Mouse (Mus musculus): ENCODE results near the gene Pmfbp1. TPM values are rescaled to one million over a fixed set of nuclear protein-coding genes. Genes with fewer than 3 reads are reported as not detected.

Pmfbp1 gene
- polyA plus RNA-seq, 1 experiment from 2014 or later = 0.32 TPM

GRCm38 (mm10) chr8:109503566-109503965 lies 9.7 kb downstream of the Pmfbp1 start:
- Histone ChIP-seq H3K36me3 (ENCODE audit: poor library complexity, severe bottlenecking) (no peaks in the 10 kb centered on the region), H3K9ac (no peak overlapping the region), H3K4me1 (0 out of 2 replicates have a peak, but pooled peaks cover 3% of the 10 kb centered on the region), H3K4me3 (no peak overlapping the region), H3K4me2 (no peak overlapping the region), H3K9me3 (replicated peaks) (no peaks in the 10 kb centered on the region), H3K27ac (no peak overlapping the region), H3K27me3 (no peaks in the 10 kb centered on the region)
- no peak for ATAC-seq
- 56% methylated on average over 1 of the region's 1 CpGs for WGBS

DNA sequence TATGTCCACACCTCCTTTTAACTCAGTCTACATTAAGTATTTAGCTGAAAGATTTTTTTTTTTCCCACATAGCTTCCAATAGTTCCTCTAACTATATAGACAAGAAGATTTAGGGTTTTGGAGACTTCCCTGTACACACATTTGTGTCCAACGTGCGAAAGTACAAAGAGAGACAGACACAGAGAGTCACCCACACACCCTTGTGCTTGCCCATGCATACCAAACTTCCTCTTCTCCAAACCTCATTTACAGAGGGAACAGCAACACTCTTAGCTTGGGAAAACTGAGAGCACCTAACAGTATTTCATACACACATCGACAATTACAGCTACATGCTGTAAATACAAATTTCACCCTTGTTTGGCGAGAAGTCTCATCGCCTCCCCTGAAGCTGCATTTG lies 11.7 kb downstream of the Pmfbp1 start:
- Histone ChIP-seq H3K36me3 (ENCODE audit: poor library complexity, severe bottlenecking) (no peaks in the 10 kb centered on the region), H3K4me3 (no peak overlapping the region), H3K27ac (no peak overlapping the region), H3K9me3 (replicated peaks) (no peaks in the 10 kb centered on the region), H3K27me3 (no peaks in the 10 kb centered on the region), H3K4me2 (no peak overlapping the region), H3K9ac (no peak overlapping the region), H3K4me1 (no peaks in the 10 kb centered on the region)
- ATAC-seq = no peak
- WGBS = 94% methylated on average over 5 of the region's 5 CpGs

DNA sequence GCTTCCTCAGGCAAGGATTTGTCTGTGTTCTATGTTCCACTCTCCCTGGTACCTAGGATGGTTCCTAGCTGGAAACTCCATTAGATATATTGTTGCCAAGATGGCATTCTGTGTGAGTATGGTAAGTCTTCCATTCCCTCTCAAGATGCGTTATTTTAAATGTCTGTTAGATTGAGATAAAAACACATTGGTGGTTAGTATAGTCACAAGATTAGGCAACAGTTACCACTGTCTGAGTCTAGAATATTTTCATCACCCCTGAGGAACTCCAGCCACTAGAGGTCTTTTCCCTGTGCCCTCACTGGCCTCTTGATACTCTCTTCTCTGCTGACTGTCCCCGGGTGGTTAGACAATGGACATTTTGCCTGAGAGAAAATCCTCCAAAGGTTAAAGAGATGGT lies 30.2 kb downstream of the Pmfbp1 start:
- no peaks in the 10 kb centered on the region for H3K9me3 ChIP-seq (replicated peaks)
- no peak overlapping the region for H3K9ac ChIP-seq
- H3K4me3 ChIP-seq = no peak overlapping the region
- no peak overlapping the region for H3K27ac ChIP-seq
- no peak for ATAC-seq
- H3K4me1 ChIP-seq = no peaks in the 10 kb centered on the region
- H3K4me2 ChIP-seq = no peak overlapping the region
- H3K36me3 ChIP-seq (ENCODE audit: poor library complexity, severe bottlenecking) = no peaks in the 10 kb centered on the region
- H3K27me3 ChIP-seq = no peaks in the 10 kb centered on the region
- WGBS = 82% methylated on average over 2 of the region's 2 CpGs

- Histone ChIP-seq H3K27me3 (no peaks in the 10 kb centered on the region), H3K36me3 (ENCODE audit: poor library complexity, severe bottlenecking) (no peaks in the 10 kb centered on the region), H3K4me1 (no peaks in the 10 kb centered on the region), H3K27ac (no peak overlapping the region), H3K4me3 (no peak overlapping the region), H3K4me2 (no peak overlapping the region), H3K9ac (no peak overlapping the region), H3K9me3 (replicated peaks) (no peaks in the 10 kb centered on the region)
- 92% methylated on average over 19 of the region's 19 CpGs for WGBS
- ATAC-seq = no peak
These were observed 41.5 kb downstream of the Pmfbp1 start for GRCm38 (mm10) chr8:109535140-109535990.

- Histone ChIP-seq H3K27ac (no peak overlapping the region; the same call in 1 of the 2 replicates), H3K27me3 (no peaks in the 10 kb centered on the region), H3K9me3 (replicated peaks) (no peaks in the 10 kb centered on the region), H3K4me2 (peak overlapping the region; percentile 29; the same call in 1 of the 2 replicates), H3K9ac (no peak overlapping the region), H3K4me3 (no peak overlapping the region), H3K4me1 (no peaks in the 10 kb centered on the region), H3K36me3 (ENCODE audit: poor library complexity, severe bottlenecking) (no peaks in the 10 kb centered on the region)
- ATAC-seq = peak; percentile 78
- WGBS = 6% methylated on average over 5 of the region's 5 CpGs
These were observed 42.9 kb downstream of the Pmfbp1 start for GRCm38 (mm10) chr8:109536703-109537102.

DNA sequence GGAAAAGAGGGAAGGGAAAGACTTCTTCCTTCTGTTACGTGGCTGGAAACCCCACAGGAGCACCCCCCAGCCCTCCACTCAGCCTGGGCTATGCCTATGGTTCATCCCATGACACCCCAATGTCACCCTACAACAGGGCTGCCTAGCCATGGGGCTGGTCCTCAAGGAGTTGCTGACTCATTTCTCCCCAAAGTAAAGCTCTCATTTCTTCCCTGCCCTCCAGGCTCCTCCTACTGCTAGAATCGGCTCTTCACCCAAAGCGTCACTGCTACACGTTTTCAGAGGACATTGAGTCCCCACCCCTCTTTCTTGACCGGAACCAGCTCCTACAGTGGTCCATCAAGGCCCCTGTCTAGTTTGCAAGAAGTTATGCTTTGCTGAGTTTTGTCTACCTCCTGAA lies 48.3 kb downstream of the Pmfbp1 start:
- no peak overlapping the region for H3K27ac ChIP-seq
- no peak for ATAC-seq
- H3K9ac ChIP-seq = no peak overlapping the region
- no peak overlapping the region for H3K4me3 ChIP-seq
- 75% methylated on average over 5 of the region's 5 CpGs for WGBS
- no peaks in the 10 kb centered on the region for H3K9me3 ChIP-seq (replicated peaks)
- peaks cover 11% of the 10 kb centered on the region for H3K36me3 ChIP-seq (ENCODE audit: poor library complexity, severe bottlenecking)
- no peak overlapping the region for H3K4me2 ChIP-seq
- H3K4me1 ChIP-seq = no peaks in the 10 kb centered on the region
- no peaks in the 10 kb centered on the region for H3K27me3 ChIP-seq

DNA sequence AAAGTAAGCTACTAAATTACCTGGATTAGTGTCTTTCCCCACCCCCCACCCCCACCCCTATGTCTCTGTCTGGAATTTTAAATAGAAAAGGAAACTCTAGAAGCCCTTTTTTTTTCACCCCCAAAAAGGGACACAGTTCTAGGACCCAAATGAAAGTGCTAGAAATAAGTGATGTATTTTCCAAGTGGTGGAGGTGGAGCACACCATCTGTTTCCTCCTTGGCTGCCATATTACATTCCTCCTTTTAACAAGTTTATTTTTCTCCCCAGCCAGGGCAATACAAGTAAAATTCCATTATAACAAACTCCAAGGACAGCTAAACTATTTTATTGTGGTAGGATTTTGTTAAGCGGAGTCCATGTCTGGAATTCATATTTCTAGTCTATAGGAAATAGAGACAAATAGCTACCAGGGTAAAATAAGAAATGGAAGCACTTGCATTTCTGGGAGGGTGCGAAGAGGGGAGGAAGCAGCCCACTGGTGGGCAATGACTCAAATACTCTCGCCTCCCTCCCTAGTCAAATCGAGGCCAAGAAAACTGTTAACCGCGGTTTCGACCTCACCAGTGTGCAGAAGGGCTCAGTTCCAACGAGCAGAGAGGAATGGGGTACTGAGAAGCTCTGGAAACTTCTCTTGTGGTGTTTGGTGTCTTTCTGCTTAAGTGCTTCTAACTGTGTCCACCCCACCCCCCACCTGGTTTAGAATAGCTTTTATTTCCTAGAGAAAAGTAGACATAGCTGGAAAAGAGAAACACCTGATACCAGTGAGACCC lies 49.1 kb downstream of the Pmfbp1 start:
- Histone ChIP-seq H3K4me3 (no peak overlapping the region), H3K9ac (no peak overlapping the region), H3K4me1 (no peaks in the 10 kb centered on the region), H3K9me3 (replicated peaks) (no peaks in the 10 kb centered on the region), H3K27me3 (no peaks in the 10 kb centered on the region), H3K36me3 (ENCODE audit: poor library complexity, severe bottlenecking) (peaks cover 18% of the 10 kb centered on the region), H3K4me2 (no peak overlapping the region), H3K27ac (no peak overlapping the region)
- WGBS = 83% methylated on average over 8 of the region's 8 CpGs
- ATAC-seq = no peak

GRCm38 (mm10) chr8:109544049-109544448 lies 50.2 kb downstream of the Pmfbp1 start:
- Histone ChIP-seq H3K27me3 (no peaks in the 10 kb centered on the region), H3K9me3 (replicated peaks) (no peaks in the 10 kb centered on the region), H3K36me3 (ENCODE audit: poor library complexity, severe bottlenecking) (peaks cover 29% of the 10 kb centered on the region), H3K4me1 (no peaks in the 10 kb centered on the region), H3K4me3 (no peak overlapping the region), H3K9ac (no peak overlapping the region), H3K4me2 (no peak overlapping the region), H3K27ac (no peak overlapping the region)
- 54% methylated on average over 3 of the region's 3 CpGs for WGBS
- ATAC-seq = no peak

GRCm38 (mm10) chr8:109551663-109552062 lies 57.8 kb downstream of the Pmfbp1 start:
- Histone ChIP-seq H3K4me3 (no peak overlapping the region), H3K4me1 (no peaks in the 10 kb centered on the region), H3K27ac (no peak overlapping the region), H3K27me3 (no peaks in the 10 kb centered on the region), H3K9me3 (replicated peaks) (no peaks in the 10 kb centered on the region), H3K36me3 (ENCODE audit: poor library complexity, severe bottlenecking) (peaks cover 100% of the 10 kb centered on the region), H3K9ac (no peak overlapping the region), H3K4me2 (no peak overlapping the region)
- ATAC-seq = no peak
- 40% methylated on average over 3 of the region's 3 CpGs for WGBS

GRCm38 (mm10) chr8:109563881-109564280 lies 70.1 kb downstream of the Pmfbp1 start:
- H3K9me3 ChIP-seq (replicated peaks) = no peaks in the 10 kb centered on the region
- peak overlapping the region; percentile 88 for H3K4me2 ChIP-seq
- ATAC-seq = no peak
- H3K27ac ChIP-seq = no peak overlapping the region
- no peak overlapping the region for H3K9ac ChIP-seq
- H3K27me3 ChIP-seq = no peaks in the 10 kb centered on the region
- H3K4me3 ChIP-seq = no peak overlapping the region
- H3K4me1 ChIP-seq = peaks cover 19% of the 10 kb centered on the region
- H3K36me3 ChIP-seq (ENCODE audit: poor library complexity, severe bottlenecking) = peaks cover 39% of the 10 kb centered on the region
- WGBS = 81% methylated on average over 2 of the region's 2 CpGs

DNA sequence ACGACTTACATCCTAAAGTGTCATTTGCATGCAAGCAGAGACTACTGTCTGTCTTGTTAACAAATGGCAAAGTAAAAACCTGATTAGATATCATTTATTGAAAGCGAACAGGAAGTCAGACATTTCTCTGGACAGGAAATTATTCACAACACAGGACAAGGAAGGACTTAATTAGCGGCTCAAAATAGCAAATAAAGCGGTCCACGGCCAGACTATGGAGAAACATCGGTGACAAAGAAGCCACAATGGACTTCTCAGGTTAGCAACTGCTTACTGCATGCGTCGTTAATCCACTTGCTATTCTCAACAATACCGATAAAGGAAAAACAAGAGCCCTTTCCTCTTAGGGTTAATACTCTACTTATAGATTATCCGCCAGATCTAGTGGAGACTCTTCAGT lies 70.9 kb downstream of the Pmfbp1 start:
- Histone ChIP-seq H3K36me3 (ENCODE audit: poor library complexity, severe bottlenecking) (peaks cover 38% of the 10 kb centered on the region), H3K4me2 (peak overlapping the region; percentile 88), H3K4me1 (peaks cover 19% of the 10 kb centered on the region), H3K27ac (peak overlapping the region; percentile 93; the same call in 1 of the 2 replicates), H3K27me3 (no peaks in the 10 kb centered on the region), H3K9me3 (replicated peaks) (no peaks in the 10 kb centered on the region), H3K4me3 (peak overlapping the region; percentile 92), H3K9ac (peak overlapping the region; percentile 92)
- 7% methylated on average over 10 of the region's 10 CpGs for WGBS
- ATAC-seq = no peak
